Mouse (Mus musculus) stomach, postnatal 0 days (tissue): ENCODE data around the gene Gpsm2. TPM values are rescaled to one million over a fixed set of nuclear protein-coding genes. Genes with fewer than 3 reads are reported as not detected.

Experiments
- ATAC-seq: fragments of 200-750 bp; cut with Nextera tagmentation; 2 replicates; pipeline ENCODE4 v1.8.0; 2017; ENCODE audit not compliant: low FRiP score, low TSS enrichment
- DNase-seq: peaks from one replicate; pipeline ENCODE4 v3.0.0-alpha.2; 2016; ENCODE audit warnings: low spot score
- H3K27ac ChIP-seq: fragments of 300-500 bp; sonication (generic); replicated peaks from 2 replicates; pipeline ENCODE4 v1.5.1; 2014; ENCODE audit warnings: mild to moderate bottlenecking, control low read depth
- H3K27me3 ChIP-seq: fragments of 300-500 bp; sonication (generic); 2 replicates; pipeline ENCODE4 v1.6.1; 2014; ENCODE audit warnings: low read length; ENCODE audit not compliant: control insufficient read depth, insufficient read depth
- H3K36me3 ChIP-seq: fragments of 300-500 bp; sonication (generic); 2 replicates; pipeline ENCODE4 v1.6.1; 2014; ENCODE audit warnings: low read length, mixed read lengths; ENCODE audit not compliant: control insufficient read depth, insufficient read depth
- H3K4me1 ChIP-seq: fragments of 300-500 bp; sonication (generic); replicated peaks from 2 replicates; pipeline ENCODE4 v1.6.1; 2014; ENCODE audit warnings: antibody characterized with exemption; ENCODE audit not compliant: control insufficient read depth, insufficient read depth
- H3K4me2 ChIP-seq: fragments of 300-500 bp; sonication (generic); replicated peaks from 2 replicates; pipeline ENCODE4 v1.6.1; 2014; ENCODE audit warnings: low read depth, mild to moderate bottlenecking, control low read depth, moderate library complexity
- H3K4me3 ChIP-seq: fragments of 300-500 bp; sonication (generic); 2 replicates; pipeline ENCODE4 v1.5.1; 2014; ENCODE audit warnings: low read depth, low read length, control low read depth
- H3K9ac ChIP-seq: fragments of 300-500 bp; sonication (generic); 2 replicates; pipeline ENCODE4 v1.6.1; 2014; ENCODE audit warnings: mild to moderate bottlenecking, low read length, control low read depth, mixed read lengths
- H3K9me3 ChIP-seq: fragments of 300-500 bp; sonication (generic); 2 replicates; pipeline ENCODE4 v1.6.1; 2016; ENCODE audit warnings: low read length; ENCODE audit not compliant: control insufficient read depth
- CTCF ChIP-seq: IDR thresholded peaks from 2 replicates; pipeline ENCODE4 v1.5.1; 2016; ENCODE audit warnings: antibody characterized with exemption, low read depth, mild to moderate bottlenecking, moderate library complexity
- EP300 ChIP-seq: optimal IDR thresholded peaks from 2 replicates; pipeline ENCODE3; 2016; ENCODE audit warnings: antibody characterized with exemption
- WGBS: fragments of 180-500 bp; shearing (Covaris S2); extraction: QIAGEN DNeasy Blood & Tissue Kit; methylation state at CpG from one replicate; pipeline ENCODE4 v1.1.7; 2014; 5-methylcytosine and 5-hydroxymethylcytosine counted together
- polyA plus RNA-seq: library from polyadenylated mRNA; unstranded; fragments of >200 nt; fragmentation: Nextera tagmentation; extraction: Ambion mirVana; gene quantifications from 2 replicates; pipeline ENCODE4 v1.2.1, GENCODE M21; 2015

Gene Gpsm2
- polyA plus RNA-seq, 1 experiment from 2014 or later: 31.1 TPM

GRCm38 (mm10) chr3:108737761-108738160 is 15.7 kb upstream of the Gpsm2 start:
- TF ChIP-seq CTCF (no peak), EP300 (no peak)
- Histone ChIP-seq H3K4me2 (no peak overlapping the region), H3K4me3 (no peak overlapping the region), H3K27me3 (no peaks in the 10 kb centered on the region), H3K4me1 (no peaks in the 10 kb centered on the region), H3K9me3 (no peaks in the 10 kb centered on the region), H3K36me3 (no peaks in the 10 kb centered on the region), H3K27ac (no peak overlapping the region), H3K9ac (no peak overlapping the region)
- no peak for DNase-seq
- WGBS: 79% methylated on average over 3 of the region's 3 CpGs
- ATAC-seq: no peak

- Histone ChIP-seq H3K27ac (no peak overlapping the region), H3K4me1 (no peaks in the 10 kb centered on the region), H3K36me3 (no peaks in the 10 kb centered on the region), H3K27me3 (no peaks in the 10 kb centered on the region), H3K4me3 (no peak overlapping the region), H3K4me2 (peak overlapping the region; percentile 21; the same call in 1 of the 2 replicates), H3K9me3 (no peaks in the 10 kb centered on the region), H3K9ac (no peak overlapping the region)
- no peak for TF ChIP-seq CTCF
- TF ChIP-seq EP300: no peak
- ATAC-seq (peak; percentile 76), DNase-seq (peak; percentile 71)
- 29% methylated on average over 12 of the region's 12 CpGs for WGBS
Measured at GRCm38 (mm10) chr3:108730316-108730715, 8.2 kb upstream of the Gpsm2 start.

DNA sequence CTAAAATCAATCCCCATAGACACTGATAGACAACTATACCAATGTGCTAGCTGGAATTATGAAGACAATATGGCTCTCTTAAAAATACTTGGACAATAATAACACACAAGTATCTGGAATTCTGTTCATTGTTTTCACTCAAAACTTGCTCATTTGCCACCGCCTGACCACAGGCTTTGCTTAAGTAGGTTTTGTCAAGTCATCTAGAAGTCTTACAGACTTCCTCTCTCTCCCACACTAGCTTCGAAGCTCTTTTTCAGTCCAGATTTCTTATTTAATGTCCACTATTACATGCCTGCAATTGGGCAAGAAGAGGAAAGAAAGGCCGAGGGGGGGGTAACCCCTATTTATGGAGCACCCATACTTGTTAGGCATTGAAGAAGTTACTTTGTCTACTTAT is 5.7 kb upstream of the Gpsm2 start:
- TF ChIP-seq CTCF: no peak
- TF ChIP-seq EP300: no peak
- Histone ChIP-seq H3K9me3 (no peaks in the 10 kb centered on the region), H3K4me3 (no peak overlapping the region), H3K4me2 (no peak overlapping the region), H3K27ac (no peak overlapping the region), H3K4me1 (no peaks in the 10 kb centered on the region), H3K9ac (no peak overlapping the region), H3K27me3 (no peaks in the 10 kb centered on the region), H3K36me3 (no peaks in the 10 kb centered on the region)
- ATAC-seq (no peak), DNase-seq (no peak)
- WGBS: 87% methylated on average over 3 of the region's 3 CpGs

- no peaks in the 10 kb centered on the region for H3K27me3 ChIP-seq
- no peak for TF ChIP-seq CTCF
- no peaks in the 10 kb centered on the region for H3K36me3 ChIP-seq
Measured at GRCm38 (mm10) chr3:108727344-108727743, 5.2 kb upstream of the Gpsm2 start.

GRCm38 (mm10) chr3:108726413-108726812 is 4.3 kb upstream of the Gpsm2 start:
- Histone ChIP-seq H3K4me2 (no peak overlapping the region), H3K36me3 (no peaks in the 10 kb centered on the region), H3K27me3 (no peaks in the 10 kb centered on the region), H3K4me1 (no peaks in the 10 kb centered on the region), H3K9ac (no peak overlapping the region), H3K27ac (no peak overlapping the region), H3K4me3 (no peak overlapping the region), H3K9me3 (no peaks in the 10 kb centered on the region)
- DNase-seq (no peak), ATAC-seq (no peak)
- 80% methylated on average over 7 of the region's 7 CpGs for WGBS
- TF ChIP-seq CTCF (no peak), EP300 (no peak)

More at GRCm38 (mm10) chr3:108727344-108727743, 5.2 kb upstream of the Gpsm2 start:
- no peak for ATAC-seq
- Histone ChIP-seq H3K9ac (no peak overlapping the region), H3K27ac (no peak overlapping the region), H3K4me2 (no peak overlapping the region), H3K4me1 (no peaks in the 10 kb centered on the region), H3K4me3 (no peak overlapping the region), H3K9me3 (no peaks in the 10 kb centered on the region)
- DNase-seq: no peak

DNA sequence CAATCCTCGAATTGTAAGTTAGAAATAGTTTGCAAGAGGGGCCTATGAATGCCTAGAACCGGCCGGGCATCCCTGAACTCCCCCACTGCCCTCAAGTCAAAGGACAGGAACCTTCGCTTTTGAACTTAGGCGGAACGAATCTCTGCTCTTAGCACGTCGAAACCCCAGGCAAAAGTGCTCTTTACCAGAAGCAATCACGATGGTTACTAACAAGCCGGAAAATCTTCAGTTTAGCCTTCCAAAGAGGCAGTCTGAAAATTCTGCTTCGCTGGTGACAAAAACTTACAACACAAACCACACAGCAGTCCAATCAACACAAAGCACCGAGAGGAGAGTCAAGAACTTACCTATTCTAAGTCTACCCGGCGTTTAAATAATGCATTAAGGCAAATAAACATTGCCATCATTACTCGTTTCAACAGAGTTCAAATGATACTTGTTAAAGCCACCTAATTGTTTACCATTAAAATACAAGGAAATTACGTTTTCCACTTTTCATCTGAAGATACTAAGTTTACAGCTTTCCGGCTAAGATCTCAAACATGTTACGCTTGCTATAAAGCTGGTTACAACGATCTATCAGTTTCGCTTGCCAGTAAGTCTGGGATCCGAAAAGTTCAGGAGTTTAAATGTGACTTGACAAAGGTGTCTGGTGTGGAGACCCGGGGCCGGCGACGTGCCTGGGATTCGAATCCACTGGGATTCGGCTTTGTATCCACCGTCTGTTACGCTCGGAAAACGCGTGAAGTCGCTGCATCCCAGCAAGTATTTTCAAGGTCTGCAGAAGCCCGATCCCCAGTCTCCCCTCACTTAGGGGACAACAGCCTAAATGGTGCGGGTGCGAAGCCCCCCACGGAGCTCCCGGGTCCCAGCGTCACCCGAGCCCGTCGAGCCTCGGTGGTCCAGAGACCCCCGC is 775 bp downstream of the Gpsm2 start:
- 2% methylated on average over 44 of the region's 44 CpGs for WGBS
- Histone ChIP-seq H3K4me2 (peak overlapping the region; percentile 65), H3K27ac (peak overlapping the region; percentile 91), H3K4me3 (peak overlapping the region; percentile 78), H3K9ac (peak overlapping the region; percentile 75), H3K4me1 (no peaks in the 10 kb centered on the region), H3K27me3 (no peaks in the 10 kb centered on the region), H3K9me3 (no peaks in the 10 kb centered on the region), H3K36me3 (no peaks in the 10 kb centered on the region)
- ATAC-seq (peak; percentile 33), DNase-seq (peak; percentile 65)
- TF ChIP-seq CTCF: peak; percentile 64
- no peak for TF ChIP-seq EP300
